Mouse (Mus musculus) yolk sac, embryonic 10.5 days (tissue): Measurements from ENCODE around the gene Rps16.
"Not testable (repeated sequence)": the region's sequence is repeated elsewhere in the genome, so short reads cannot be mapped to it uniquely, and the experiment has no call there.

Experiments used
- DNase-seq: peaks from one replicate; pipeline ENCODE4 v3.0.0-alpha.2; 2017; ENCODE audit warnings: low spot score

Rps16 gene

GRCm38 (mm10) chr7:28374647-28375046 is 24.2 kb downstream of the Rps16 start:
- DNase-seq, result peak; percentile 70

GRCm38 (mm10) chr7:28375176-28375921 is 24.9 kb downstream of the Rps16 start:
- DNase-seq, result peak; percentile 95

GRCm38 (mm10) chr7:28376011-28376771 is 25.7 kb downstream of the Rps16 start:
- DNase-seq, result peak; percentile 96

GRCm38 (mm10) chr7:28377190-28378065 is 27.0 kb downstream of the Rps16 start:
- no peak for DNase-seq

GRCm38 (mm10) chr7:28378066-28378690 is 27.7 kb downstream of the Rps16 start:
- no peak for DNase-seq

GRCm38 (mm10) chr7:28378769-28379651 is 28.6 kb downstream of the Rps16 start:
- peak; percentile 95 for DNase-seq

GRCm38 (mm10) chr7:28380237-28381016 is 30.0 kb downstream of the Rps16 start, which contains the start of gene Zfp36:
TSS of gene Zfp36 (minus strand) at chr7:28380253.
- DNase-seq, result no peak

- peak; percentile 84 for DNase-seq
Measured at GRCm38 (mm10) chr7:28381017-28381790, 30.8 kb downstream of the Rps16 start.

- peak; percentile 93 for DNase-seq
Measured at GRCm38 (mm10) chr7:28381938-28382337, 31.5 kb downstream of the Rps16 start.

GRCm38 (mm10) chr7:28382347-28382951 is 32.0 kb downstream of the Rps16 start:
- DNase-seq, result peak; percentile 36

GRCm38 (mm10) chr7:28382981-28383396 is 32.5 kb downstream of the Rps16 start:
- peak; percentile 82 for DNase-seq

- no peak for DNase-seq
Measured at GRCm38 (mm10) chr7:28383606-28384005, 33.2 kb downstream of the Rps16 start.

GRCm38 (mm10) chr7:28384162-28384561 is 33.7 kb downstream of the Rps16 start:
- DNase-seq, result no peak

GRCm38 (mm10) chr7:28385196-28385595 is 34.7 kb downstream of the Rps16 start:
- no peak for DNase-seq

GRCm38 (mm10) chr7:28386007-28386406 is 35.6 kb downstream of the Rps16 start:
- DNase-seq, result peak; percentile 61

- peak; percentile 83 for DNase-seq
Measured at GRCm38 (mm10) chr7:28386462-28386861, 36.0 kb downstream of the Rps16 start.

- not testable (repeated sequence) for DNase-seq
Measured at GRCm38 (mm10) chr7:28386877-28387276, 36.4 kb downstream of the Rps16 start.

GRCm38 (mm10) chr7:28387384-28387783 is 36.9 kb downstream of the Rps16 start:
- not testable (repeated sequence) for DNase-seq

GRCm38 (mm10) chr7:28390331-28390730 is 39.9 kb downstream of the Rps16 start:
- DNase-seq, result no peak
